Mouse (Mus musculus) C2C12 (cell line): Measurements from ENCODE around the gene Fry.

ENCODE experiments used
- CEBPB ChIP-seq: IDR thresholded peaks from one replicate; pipeline ENCODE4 v1.6.1; 2011; ENCODE audit warnings: low read depth, mild to moderate bottlenecking, control low read depth, moderate library complexity
- CTCF ChIP-seq: IDR thresholded peaks from one replicate; pipeline ENCODE4 v1.5.1; 2011; ENCODE audit not compliant: control insufficient read depth, insufficient read depth, insufficient read length
- FOSL1 ChIP-seq: IDR thresholded peaks from one replicate; pipeline ENCODE4 v1.8.0; 2011; ENCODE audit warnings: mild to moderate bottlenecking, low read length; ENCODE audit not compliant: poor library complexity, insufficient read depth, severe bottlenecking
- MAX ChIP-seq: IDR thresholded peaks from one replicate; pipeline ENCODE4 v1.6.1; 2011; ENCODE audit warnings: mild to moderate bottlenecking, control low read depth
- MYOD1 ChIP-seq: IDR thresholded peaks from one replicate; pipeline ENCODE4 v1.6.1; 2011; ENCODE audit warnings: low read depth; ENCODE audit not compliant: control insufficient read depth, insufficient read length
- MYOG ChIP-seq: IDR thresholded peaks from one replicate; pipeline ENCODE4 v1.6.1; 2011; ENCODE audit not compliant: control insufficient read depth, insufficient read length; ENCODE audit errors: extremely low read depth
- USF1 ChIP-seq: IDR thresholded peaks from one replicate; pipeline ENCODE4 v1.6.1; 2011; ENCODE audit warnings: low read depth, mild to moderate bottlenecking, control low read depth, moderate library complexity

GRCm38 (mm10) chr5:150196881-150197311, 78.5 kb downstream of the Fry start:
- TF ChIP-seq CTCF (no peak), MYOD1 (no peak), USF1 (no peak), MAX (no peak), MYOG (no peak), FOSL1 (no peak), CEBPB (no peak)
